Mouse (Mus musculus) intestine, embryonic 15.5 days (tissue): Measurements from ENCODE around the gene Sfxn2. TPM values are rescaled to one million over a fixed set of nuclear protein-coding genes. Genes with fewer than 3 reads are reported as not detected.
A peak's percentile ranks its signal among the peaks of the same experiment; 100 is the strongest.

Experiments
- ATAC-seq: fragments of 200-750 bp; cut with Nextera tagmentation; 2 replicates; pipeline ENCODE4 v1.8.0; 2017; ENCODE audit warnings: moderate TSS enrichment, moderate library complexity
- H3K27ac ChIP-seq: fragments of 300-500 bp; sonication (generic); 2 replicates; pipeline ENCODE4 v1.5.1; 2015; ENCODE audit warnings: mild to moderate bottlenecking, inconsistent platforms
- H3K27me3 ChIP-seq: fragments of 300-500 bp; sonication (generic); replicated peaks from 2 replicates; pipeline ENCODE4 v1.6.1; 2015; ENCODE audit warnings: inconsistent platforms
- H3K36me3 ChIP-seq: fragments of 300-500 bp; sonication (generic); 2 replicates; pipeline ENCODE4 v1.6.1; 2015; ENCODE audit warnings: inconsistent platforms
- H3K4me1 ChIP-seq: fragments of 300-500 bp; sonication (generic); replicated peaks from 2 replicates; pipeline ENCODE4 v1.6.1; 2015; ENCODE audit warnings: inconsistent platforms
- H3K4me2 ChIP-seq: fragments of 300-500 bp; sonication (generic); replicated peaks from 2 replicates; pipeline ENCODE4 v1.6.1; 2015; ENCODE audit warnings: mild to moderate bottlenecking, inconsistent platforms
- H3K4me3 ChIP-seq: fragments of 300-500 bp; sonication (generic); replicated peaks from 2 replicates; pipeline ENCODE4 v1.5.1; 2015; ENCODE audit warnings: inconsistent platforms
- H3K9ac ChIP-seq: fragments of 300-500 bp; sonication (generic); 2 replicates; pipeline ENCODE4 v1.6.1; 2015; ENCODE audit warnings: inconsistent platforms
- H3K9me3 ChIP-seq: fragments of 300-500 bp; sonication (generic); 2 replicates; pipeline ENCODE4 v1.6.1; 2016; ENCODE audit warnings: inconsistent platforms
- WGBS: fragments of 180-500 bp; shearing (Covaris S2); methylation state at CpG from one replicate; pipeline ENCODE4 v1.1.7; 2015; 5-methylcytosine and 5-hydroxymethylcytosine counted together
- polyA plus RNA-seq: library from polyadenylated mRNA; unstranded; fragments of >200 nt; fragmentation: Nextera tagmentation; extraction: Ambion mirVana; gene quantifications from 2 replicates; pipeline ENCODE4 v1.2.1, GENCODE M21; 2015

The Sfxn2 gene
- polyA plus RNA-seq, 1 experiment from 2014 or later = 18.2 TPM

DNA sequence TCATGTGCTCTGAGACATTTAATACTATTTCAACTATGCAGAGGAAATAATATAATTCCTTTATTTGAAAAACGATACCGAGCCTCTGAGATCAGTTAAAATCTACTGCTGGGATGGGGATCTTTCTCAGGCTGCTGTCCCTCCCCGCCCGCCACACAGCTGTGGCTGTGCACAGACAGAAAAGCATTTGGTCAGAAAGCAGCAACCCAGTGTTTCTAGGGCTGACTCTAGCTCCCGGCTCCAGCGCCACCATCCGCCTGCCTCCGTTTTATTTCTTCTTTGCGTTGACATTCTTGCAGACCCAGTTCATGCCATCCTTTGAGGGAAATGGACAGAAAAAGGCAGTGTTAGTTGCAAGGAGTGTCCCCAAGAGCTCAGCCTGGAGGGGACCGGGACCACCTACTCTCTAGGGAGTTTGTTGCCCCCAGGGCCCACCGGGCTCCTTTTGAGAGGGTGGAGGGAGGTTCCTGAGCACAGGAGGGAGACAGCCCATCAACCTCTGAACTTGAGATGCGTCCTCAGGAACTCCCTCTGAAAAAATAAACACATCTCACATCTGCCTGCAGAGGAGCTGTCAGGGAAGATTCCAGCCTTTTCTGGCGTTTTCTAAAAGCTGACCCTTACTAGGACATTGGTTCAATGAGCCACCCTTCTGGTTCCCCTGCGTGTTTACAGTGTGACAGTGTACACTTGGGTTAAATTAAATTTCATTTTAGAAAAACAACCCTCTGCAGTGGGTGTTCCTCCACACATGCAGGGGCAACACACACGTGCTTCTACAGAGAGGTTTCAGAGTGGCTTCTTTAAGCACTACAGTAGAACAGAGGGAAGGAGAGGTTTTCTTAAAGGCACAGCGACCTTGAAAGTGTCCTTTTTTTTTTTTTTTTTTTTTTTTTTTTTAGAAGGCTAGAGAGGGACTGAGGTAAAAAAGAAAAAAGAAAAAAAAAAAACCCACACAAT lies 41.8 kb upstream of the Sfxn2 start:
- H3K27me3 ChIP-seq = no peaks in the 10 kb centered on the region
- H3K36me3 ChIP-seq = no peaks in the 10 kb centered on the region
- H3K27ac ChIP-seq = peak overlapping the region; percentile 72
- WGBS = 23% methylated on average over 16 of the region's 16 CpGs
- no peaks in the 10 kb centered on the region for H3K9me3 ChIP-seq
- peak overlapping the region; percentile 36; the same call in 1 of the 2 replicates for H3K4me2 ChIP-seq
- no peak for ATAC-seq
- peaks cover 62% of the 10 kb centered on the region for H3K4me1 ChIP-seq
- no peak overlapping the region for H3K4me3 ChIP-seq
- H3K9ac ChIP-seq = no peak overlapping the region

GRCm38 (mm10) chr19:46532031-46532688 lies 41.0 kb upstream of the Sfxn2 start:
- 20% methylated on average over 10 of the region's 10 CpGs for WGBS
- Histone ChIP-seq H3K36me3 (no peaks in the 10 kb centered on the region), H3K9ac (no peak overlapping the region), H3K27ac (peak overlapping the region; percentile 72), H3K4me3 (no peak overlapping the region), H3K4me2 (0 out of 2 replicates have a peak overlapping the region, but pooled peaks have one; percentile 14), H3K4me1 (peaks cover 61% of the 10 kb centered on the region), H3K27me3 (no peaks in the 10 kb centered on the region), H3K9me3 (no peaks in the 10 kb centered on the region)
- peak; percentile 32 for ATAC-seq

GRCm38 (mm10) chr19:46533066-46533465 lies 40.1 kb upstream of the Sfxn2 start:
- H3K27me3 ChIP-seq = no peaks in the 10 kb centered on the region
- H3K9me3 ChIP-seq = no peaks in the 10 kb centered on the region
- peak overlapping the region; percentile 14; the same call in 1 of the 2 replicates for H3K4me2 ChIP-seq
- H3K36me3 ChIP-seq = no peaks in the 10 kb centered on the region
- peak; percentile 13 for ATAC-seq
- H3K27ac ChIP-seq = peak overlapping the region; percentile 72
- H3K9ac ChIP-seq = no peak overlapping the region
- H3K4me1 ChIP-seq = peaks cover 61% of the 10 kb centered on the region
- WGBS = 49% methylated on average over 4 of the region's 4 CpGs
- H3K4me3 ChIP-seq = no peak overlapping the region

DNA sequence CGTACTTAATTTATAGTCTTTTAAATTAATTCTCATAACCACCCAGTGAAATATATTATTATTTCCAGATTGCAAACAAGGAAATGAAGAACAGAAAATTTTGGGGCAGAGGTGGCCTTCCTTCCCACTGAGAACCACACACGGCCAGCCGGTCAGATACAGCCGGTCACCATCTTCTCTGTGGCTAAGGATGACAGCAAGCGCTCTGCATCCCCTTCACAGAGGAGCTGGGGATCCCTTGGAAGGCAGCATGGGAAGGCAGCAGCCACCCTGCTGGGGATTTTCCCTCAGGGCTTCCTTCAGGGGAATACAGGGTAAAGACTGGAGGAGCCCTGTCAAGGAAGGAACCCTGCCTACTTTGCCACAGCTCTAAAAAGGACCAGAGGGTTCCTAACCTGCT lies 39.6 kb upstream of the Sfxn2 start:
- no peaks in the 10 kb centered on the region for H3K9me3 ChIP-seq
- peak overlapping the region; percentile 72 for H3K27ac ChIP-seq
- H3K4me3 ChIP-seq = no peak overlapping the region
- WGBS = 69% methylated on average over 5 of the region's 5 CpGs
- H3K9ac ChIP-seq = no peak overlapping the region
- ATAC-seq = no peak
- H3K4me2 ChIP-seq = no peak overlapping the region
- no peaks in the 10 kb centered on the region for H3K27me3 ChIP-seq
- no peaks in the 10 kb centered on the region for H3K36me3 ChIP-seq
- H3K4me1 ChIP-seq = peaks cover 58% of the 10 kb centered on the region

DNA sequence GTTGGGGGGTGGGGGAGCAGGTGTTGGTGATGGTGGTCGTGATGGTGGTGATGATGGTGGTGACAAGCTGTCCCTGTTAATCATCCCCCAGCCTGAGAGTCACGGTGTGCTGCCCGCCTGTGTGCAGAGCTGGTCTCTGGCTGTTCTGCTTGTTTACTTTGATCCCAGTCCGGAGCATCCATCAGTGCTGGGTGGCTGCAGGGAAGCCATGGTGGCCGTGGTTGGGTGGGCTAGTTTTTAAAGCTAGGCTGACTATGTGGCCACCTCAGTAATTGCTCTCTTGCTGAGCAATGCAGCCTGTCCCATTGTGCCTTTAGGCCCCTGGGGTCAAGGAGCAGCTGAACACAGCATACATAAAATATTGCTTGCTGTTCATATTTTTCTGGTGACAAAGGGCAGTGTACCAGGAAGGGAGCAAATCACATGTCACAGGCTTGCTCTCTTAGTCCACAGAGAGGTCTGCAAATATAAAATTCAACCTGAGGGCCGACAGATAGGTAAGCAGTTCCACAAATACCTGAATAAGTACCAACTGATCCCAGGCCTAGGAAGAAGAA lies 38.5 kb upstream of the Sfxn2 start:
- Histone ChIP-seq H3K9ac (no peak overlapping the region; the same call in 1 of the 2 replicates), H3K4me3 (no peak overlapping the region), H3K9me3 (no peaks in the 10 kb centered on the region), H3K36me3 (no peaks in the 10 kb centered on the region), H3K27ac (peak overlapping the region; percentile 44; the same call in 1 of the 2 replicates), H3K27me3 (no peaks in the 10 kb centered on the region), H3K4me2 (peak overlapping the region; percentile 28; the same call in 1 of the 2 replicates), H3K4me1 (peaks cover 47% of the 10 kb centered on the region)
- peak; percentile 61 for ATAC-seq
- 35% methylated on average over 6 of the region's 6 CpGs for WGBS

DNA sequence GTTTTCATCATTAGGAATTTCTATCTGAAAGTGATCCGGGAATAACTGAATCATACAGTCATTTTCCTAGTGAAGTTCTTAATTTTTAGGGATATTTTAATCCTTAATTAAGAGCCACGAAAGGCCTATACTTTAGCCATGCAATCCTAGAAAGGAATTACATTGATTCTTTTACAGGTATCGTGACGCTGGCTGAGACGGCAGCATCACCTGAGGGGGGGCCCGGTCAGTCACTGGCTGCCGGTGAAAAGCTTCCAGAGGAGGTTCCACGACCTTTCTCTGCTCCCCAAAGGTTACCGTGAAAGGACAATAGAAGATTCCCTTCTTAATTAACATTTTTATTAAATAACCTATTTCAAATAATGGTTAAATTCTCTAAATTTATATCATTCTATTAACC lies 35.8 kb upstream of the Sfxn2 start:
- H3K9me3 ChIP-seq = no peaks in the 10 kb centered on the region
- no peaks in the 10 kb centered on the region for H3K27me3 ChIP-seq
- no peak overlapping the region for H3K4me3 ChIP-seq
- H3K36me3 ChIP-seq = no peaks in the 10 kb centered on the region
- no peak overlapping the region for H3K4me2 ChIP-seq
- no peak overlapping the region for H3K9ac ChIP-seq
- no peak for ATAC-seq
- H3K4me1 ChIP-seq = peaks cover 21% of the 10 kb centered on the region
- no peak overlapping the region for H3K27ac ChIP-seq
- WGBS = 93% methylated on average over 9 of the region's 9 CpGs

GRCm38 (mm10) chr19:46538213-46538612 lies 35.0 kb upstream of the Sfxn2 start:
- Histone ChIP-seq H3K4me2 (no peak overlapping the region), H3K27ac (no peak overlapping the region), H3K4me1 (peaks cover 12% of the 10 kb centered on the region), H3K27me3 (no peaks in the 10 kb centered on the region), H3K4me3 (no peak overlapping the region), H3K9ac (no peak overlapping the region), H3K9me3 (no peaks in the 10 kb centered on the region), H3K36me3 (no peaks in the 10 kb centered on the region)
- peak; percentile 50; the same call in 1 of the 2 replicates for ATAC-seq
- WGBS = 87% methylated on average over 6 of the region's 6 CpGs

DNA sequence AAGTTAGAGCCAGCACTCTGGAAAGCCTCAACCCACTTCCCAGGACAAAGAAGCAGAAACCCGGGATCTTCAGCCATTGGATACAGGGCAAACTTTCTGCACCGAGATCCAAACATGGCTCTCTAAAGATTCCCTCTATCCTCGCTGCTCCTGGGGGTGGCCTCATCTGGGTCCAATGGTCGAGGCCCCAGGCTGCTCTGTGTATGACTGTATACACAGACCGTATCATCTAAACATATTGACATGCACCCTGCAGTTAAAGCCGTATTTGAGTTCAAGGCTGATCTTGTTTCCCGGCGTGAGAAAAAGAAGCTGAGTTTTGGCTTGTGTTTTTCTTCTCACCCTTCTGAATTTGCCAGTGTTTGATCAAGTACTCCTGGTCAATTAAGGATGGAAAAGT lies 30.4 kb upstream of the Sfxn2 start:
- H3K4me3 ChIP-seq = no peak overlapping the region
- no peaks in the 10 kb centered on the region for H3K9me3 ChIP-seq
- no peaks in the 10 kb centered on the region for H3K36me3 ChIP-seq
- no peak overlapping the region for H3K27ac ChIP-seq
- H3K4me1 ChIP-seq = no peaks in the 10 kb centered on the region
- H3K27me3 ChIP-seq = no peaks in the 10 kb centered on the region
- 78% methylated on average over 8 of the region's 8 CpGs for WGBS
- no peak overlapping the region for H3K9ac ChIP-seq
- H3K4me2 ChIP-seq = no peak overlapping the region
- no peak for ATAC-seq

DNA sequence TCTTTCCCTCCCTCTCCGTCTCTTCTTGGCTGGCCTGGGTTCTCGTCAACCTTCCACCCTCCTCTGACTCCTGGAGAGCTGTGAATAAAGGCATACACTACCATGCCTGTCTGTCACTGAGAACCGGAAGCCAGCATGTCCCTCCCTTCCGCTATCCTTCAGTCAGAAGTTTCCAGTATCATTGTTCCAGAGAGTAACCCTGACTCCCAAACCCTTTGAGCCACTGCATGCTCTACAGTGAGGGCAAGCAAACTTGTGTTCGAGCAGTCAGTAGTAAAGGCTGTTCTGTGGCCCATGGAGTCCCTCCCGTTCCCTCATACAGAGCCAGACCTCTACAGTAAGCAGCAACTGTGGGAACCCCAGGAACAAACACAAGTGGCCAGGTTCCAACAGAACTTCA lies 25.6 kb upstream of the Sfxn2 start:
- WGBS = 84% methylated on average over 6 of the region's 6 CpGs
- Histone ChIP-seq H3K4me2 (no peak overlapping the region), H3K4me3 (no peak overlapping the region), H3K27ac (no peak overlapping the region), H3K9me3 (no peaks in the 10 kb centered on the region), H3K27me3 (no peaks in the 10 kb centered on the region), H3K4me1 (no peaks in the 10 kb centered on the region), H3K9ac (no peak overlapping the region), H3K36me3 (0 out of 2 replicates have a peak, but pooled peaks cover 5% of the 10 kb centered on the region)
- no peak for ATAC-seq

- Histone ChIP-seq H3K4me2 (no peak overlapping the region), H3K4me1 (no peaks in the 10 kb centered on the region), H3K27ac (no peak overlapping the region), H3K36me3 (0 out of 2 replicates have a peak, but pooled peaks cover 5% of the 10 kb centered on the region), H3K4me3 (no peak overlapping the region), H3K9ac (no peak overlapping the region), H3K9me3 (no peaks in the 10 kb centered on the region), H3K27me3 (no peaks in the 10 kb centered on the region)
- WGBS = 78% methylated on average over 10 of the region's 10 CpGs
- ATAC-seq = no peak
These were observed 25.1 kb upstream of the Sfxn2 start for GRCm38 (mm10) chr19:46548110-46548509.

GRCm38 (mm10) chr19:46550385-46550784 lies 22.8 kb upstream of the Sfxn2 start:
- WGBS = 89% methylated on average over 4 of the region's 4 CpGs
- no peak for ATAC-seq
- 0 out of 2 replicates have a peak, but pooled peaks cover 5% of the 10 kb centered on the region for H3K36me3 ChIP-seq

GRCm38 (mm10) chr19:46552496-46552895 lies 20.7 kb upstream of the Sfxn2 start:
- 79% methylated on average over 3 of the region's 4 CpGs for WGBS
- H3K9ac ChIP-seq = no peak overlapping the region
- H3K4me3 ChIP-seq = no peak overlapping the region
- H3K4me2 ChIP-seq = no peak overlapping the region
- no peaks in the 10 kb centered on the region for H3K27me3 ChIP-seq
- H3K4me1 ChIP-seq = peaks cover 6% of the 10 kb centered on the region; the same call in 1 of the 2 replicates
- 0 out of 2 replicates have a peak, but pooled peaks cover 5% of the 10 kb centered on the region for H3K36me3 ChIP-seq
- no peak overlapping the region for H3K27ac ChIP-seq
- no peak for ATAC-seq
- H3K9me3 ChIP-seq = no peaks in the 10 kb centered on the region

More at GRCm38 (mm10) chr19:46550385-46550784, 22.8 kb upstream of the Sfxn2 start:
- H3K4me2 ChIP-seq = no peak overlapping the region
- no peak overlapping the region for H3K9ac ChIP-seq
- no peak overlapping the region for H3K4me3 ChIP-seq
- H3K4me1 ChIP-seq = peaks cover 6% of the 10 kb centered on the region; the same call in 1 of the 2 replicates
- no peaks in the 10 kb centered on the region for H3K9me3 ChIP-seq
- no peaks in the 10 kb centered on the region for H3K27me3 ChIP-seq
- no peak overlapping the region for H3K27ac ChIP-seq
